Mouse (Mus musculus): ENCODE measurements at regions not wholly inside any gene's neighbourhood (a gene's known extent, or its start where the extent isn't known, plus 50 kb on each side); places are given as distances from the start of the nearest gene placed in this dataset.

- no peak for DNase-seq (ENCODE audit: low read depth in 3 of 3, low spot score in 3 of 3)
- Histone ChIP-seq H3K4me3 (ENCODE audit: insufficient read depth in 1 of 2, low read depth in 2 of 2, low read length in 2 of 2) (no peak overlapping the region), H3K4me2 (ENCODE audit: low read depth) (no peak overlapping the region), H3K36me3 (replicated peaks; ENCODE audit: control insufficient read depth, insufficient read depth, low read depth) (no peaks in the 10 kb centered on the region), H3K27me3 (ENCODE audit: control insufficient read depth, insufficient read depth, low read length) (no peaks in the 10 kb centered on the region), H3K9me3 (ENCODE audit: control insufficient read depth, low read length) (no peaks in the 10 kb centered on the region), H3K9ac (replicated peaks) (no peak overlapping the region), H3K27ac (no peak overlapping the region), H3K4me1 (replicated peaks; ENCODE audit: control insufficient read depth in 2 of 2, insufficient read depth in 2 of 2, low read length in 1 of 2) (no peaks in the 10 kb centered on the region)
- ATAC-seq (ENCODE audit: insufficient read depth), result no peak
- TF ChIP-seq EP300 (IDR thresholded peaks at IDR 0.05; ENCODE audit: low read depth), result no peak
- 62% methylated on average over 1 of the region's 1 CpGs for WGBS (ENCODE audit: insufficient replicate concordance)
These were observed 113.1 kb upstream of the Jag1 start for GRCm38 (mm10) chr2:137229422-137230069.

DNA sequence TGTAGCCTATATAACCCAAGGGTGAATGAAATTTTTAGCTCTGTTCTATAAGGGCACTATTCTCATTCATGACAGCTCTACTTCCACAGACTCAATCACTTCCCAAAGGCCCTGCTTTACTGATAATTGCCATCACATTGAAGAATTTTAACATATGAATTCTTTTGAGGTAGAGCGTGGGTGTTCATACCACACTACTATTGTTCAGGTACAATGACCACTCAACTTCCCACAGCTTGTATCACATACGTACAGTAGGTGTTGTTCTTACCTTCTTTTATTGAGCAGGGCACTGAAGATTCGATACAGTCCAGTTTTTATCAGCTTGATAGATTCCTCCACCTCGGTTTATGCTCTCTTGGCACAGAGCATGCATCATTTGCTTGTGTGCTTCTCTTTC lies 111.1 kb upstream of the Jag1 start:
- no peak for ATAC-seq (ENCODE audit: insufficient read depth)

DNA sequence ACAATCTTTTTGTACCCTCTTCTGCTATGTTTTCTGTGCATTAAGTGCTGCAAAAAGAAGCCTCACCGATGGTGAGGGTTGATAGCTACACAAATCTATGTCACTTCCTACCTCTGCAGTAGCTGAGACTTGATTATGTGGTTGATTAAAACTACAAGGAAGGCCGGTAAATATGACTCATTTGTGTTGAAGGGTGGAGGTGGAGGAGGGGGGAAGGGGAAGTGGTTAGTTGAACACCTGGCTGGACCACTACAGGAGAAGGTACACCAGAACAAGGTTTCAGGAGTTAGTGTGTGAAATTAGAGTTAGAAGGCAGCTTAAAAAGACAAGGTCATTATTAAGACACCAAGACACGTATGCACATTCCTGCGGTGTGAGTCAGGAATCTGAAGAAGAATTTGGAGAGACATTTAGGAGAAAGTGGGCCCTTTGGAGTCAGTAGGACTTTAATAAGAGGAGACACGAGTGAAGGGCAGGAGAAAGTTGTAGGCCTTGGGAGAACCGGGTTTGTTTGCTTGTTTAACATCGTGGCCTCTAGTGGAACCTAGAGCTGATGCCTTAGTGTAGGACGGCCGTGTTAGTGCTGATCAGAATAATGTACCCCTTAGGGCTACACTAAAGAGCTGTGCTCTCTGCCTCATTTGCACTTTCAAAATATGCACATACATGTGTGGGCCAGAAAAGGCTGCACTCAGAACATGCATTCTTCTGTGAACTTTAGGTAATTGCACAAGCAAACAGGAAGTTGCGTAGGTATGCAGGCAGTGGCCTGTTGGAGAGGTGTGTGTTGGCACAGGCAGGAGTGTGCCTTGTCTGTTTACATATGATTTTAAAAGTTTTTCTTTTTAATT lies 108.5 kb upstream of the Jag1 start:
- Histone ChIP-seq H3K36me3 (replicated peaks; ENCODE audit: control insufficient read depth, insufficient read depth, low read depth) (no peaks in the 10 kb centered on the region), H3K4me2 (ENCODE audit: low read depth) (no peak overlapping the region), H3K4me1 (replicated peaks; ENCODE audit: control insufficient read depth in 2 of 2, insufficient read depth in 2 of 2, low read length in 1 of 2) (no peaks in the 10 kb centered on the region), H3K9ac (replicated peaks) (no peak overlapping the region), H3K9me3 (ENCODE audit: control insufficient read depth, low read length) (no peaks in the 10 kb centered on the region), H3K4me3 (ENCODE audit: insufficient read depth in 1 of 2, low read depth in 2 of 2, low read length in 2 of 2) (no peak overlapping the region), H3K27me3 (ENCODE audit: control insufficient read depth, insufficient read depth, low read length) (no peaks in the 10 kb centered on the region), H3K27ac (no peak overlapping the region)
- 56% methylated on average over 10 of the region's 10 CpGs for WGBS (ENCODE audit: insufficient replicate concordance)
- no peak for DNase-seq (ENCODE audit: low read depth in 3 of 3, low spot score in 3 of 3)
- no peak for ATAC-seq (ENCODE audit: insufficient read depth)
- TF ChIP-seq EP300 (IDR thresholded peaks at IDR 0.05; ENCODE audit: low read depth), result no peak
- TF ChIP-seq CTCF (IDR thresholded peaks at IDR 0.05; ENCODE audit: low read depth), result no peak

More for the DNA sequence above, 111.1 kb upstream of the Jag1 start:
- Histone ChIP-seq H3K27ac (no peak overlapping the region), H3K4me2 (ENCODE audit: low read depth) (no peak overlapping the region), H3K9me3 (ENCODE audit: control insufficient read depth, low read length) (no peaks in the 10 kb centered on the region), H3K4me3 (ENCODE audit: insufficient read depth in 1 of 2, low read depth in 2 of 2, low read length in 2 of 2) (no peak overlapping the region), H3K4me1 (replicated peaks; ENCODE audit: control insufficient read depth in 2 of 2, insufficient read depth in 2 of 2, low read length in 1 of 2) (no peaks in the 10 kb centered on the region), H3K27me3 (ENCODE audit: control insufficient read depth, insufficient read depth, low read length) (no peaks in the 10 kb centered on the region), H3K9ac (replicated peaks) (no peak overlapping the region), H3K36me3 (replicated peaks; ENCODE audit: control insufficient read depth, insufficient read depth, low read depth) (no peaks in the 10 kb centered on the region)
- no peak for DNase-seq (ENCODE audit: low read depth in 3 of 3, low spot score in 3 of 3)
- TF ChIP-seq CTCF (IDR thresholded peaks at IDR 0.05; ENCODE audit: low read depth) (no peak), EP300 (IDR thresholded peaks at IDR 0.05; ENCODE audit: low read depth) (no peak)
- WGBS (ENCODE audit: insufficient replicate concordance), result 49% methylated on average over 4 of the region's 4 CpGs

- Histone ChIP-seq H3K9me3 (ENCODE audit: control insufficient read depth, low read length) (no peaks in the 10 kb centered on the region), H3K27me3 (ENCODE audit: control insufficient read depth, insufficient read depth, low read length) (no peaks in the 10 kb centered on the region), H3K4me3 (ENCODE audit: insufficient read depth in 1 of 2, low read depth in 2 of 2, low read length in 2 of 2) (no peak overlapping the region), H3K9ac (replicated peaks) (no peak overlapping the region), H3K4me1 (replicated peaks; ENCODE audit: control insufficient read depth in 2 of 2, insufficient read depth in 2 of 2, low read length in 1 of 2) (no peaks in the 10 kb centered on the region), H3K27ac (no peak overlapping the region), H3K4me2 (ENCODE audit: low read depth) (no peak overlapping the region), H3K36me3 (replicated peaks; ENCODE audit: control insufficient read depth, insufficient read depth, low read depth) (no peaks in the 10 kb centered on the region)
- no peak for ATAC-seq (ENCODE audit: insufficient read depth)
- no peak for TF ChIP-seq EP300 (IDR thresholded peaks at IDR 0.05; ENCODE audit: low read depth)
- no peak for TF ChIP-seq CTCF (IDR thresholded peaks at IDR 0.05; ENCODE audit: low read depth)
- DNase-seq (ENCODE audit: low read depth in 3 of 3, low spot score in 3 of 3), result no peak
- WGBS (ENCODE audit: insufficient replicate concordance), result 50% methylated on average over 7 of the region's 7 CpGs
These were observed 99.3 kb upstream of the Jag1 start for GRCm38 (mm10) chr2:137215697-137216096.

DNA sequence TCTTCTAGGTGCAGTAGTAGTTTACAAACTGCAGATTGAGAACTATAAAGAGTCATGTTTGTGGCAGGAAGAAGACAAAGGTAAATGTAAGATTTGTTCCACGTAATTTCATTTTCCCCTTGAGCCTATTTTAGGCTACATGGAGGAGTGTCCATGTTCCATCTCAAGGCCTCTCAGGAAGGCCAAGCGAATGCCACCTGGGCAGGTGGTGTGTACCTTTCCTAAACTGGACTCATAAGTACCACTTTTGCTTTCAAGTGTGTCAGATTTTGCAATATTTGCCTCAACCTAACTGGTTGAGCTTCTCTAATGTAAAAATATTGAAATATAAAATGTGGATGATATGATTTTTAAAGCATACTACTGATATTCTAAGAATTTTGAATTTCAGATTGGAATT lies 91.4 kb upstream of the Jag1 start:
- no peak overlapping the region for H3K27ac ChIP-seq
- DNase-seq (ENCODE audit: low read depth in 3 of 3, low spot score in 3 of 3), result no peak
- no peak for ATAC-seq (ENCODE audit: insufficient read depth)

More for the DNA sequence above, 91.4 kb upstream of the Jag1 start:
- no peak overlapping the region for H3K9ac ChIP-seq (replicated peaks)
- no peaks in the 10 kb centered on the region for H3K27me3 ChIP-seq (ENCODE audit: control insufficient read depth, insufficient read depth, low read length)
- H3K4me1 ChIP-seq (replicated peaks; ENCODE audit: control insufficient read depth in 2 of 2, insufficient read depth in 2 of 2, low read length in 1 of 2), result no peaks in the 10 kb centered on the region
- no peak overlapping the region for H3K4me2 ChIP-seq (ENCODE audit: low read depth)
- TF ChIP-seq CTCF (IDR thresholded peaks at IDR 0.05; ENCODE audit: low read depth) (no peak), EP300 (IDR thresholded peaks at IDR 0.05; ENCODE audit: low read depth) (no peak)
- WGBS (ENCODE audit: insufficient replicate concordance), result 51% methylated on average over 2 of the region's 2 CpGs
- no peak overlapping the region for H3K4me3 ChIP-seq (ENCODE audit: insufficient read depth in 1 of 2, low read depth in 2 of 2, low read length in 2 of 2)
- H3K36me3 ChIP-seq (replicated peaks; ENCODE audit: control insufficient read depth, insufficient read depth, low read depth), result no peaks in the 10 kb centered on the region
- H3K9me3 ChIP-seq (ENCODE audit: control insufficient read depth, low read length), result no peaks in the 10 kb centered on the region

Measured in liver, embryonic 14.5 days (tissue).